Mouse (Mus musculus) lung, postnatal 36 days (tissue): Measurements from ENCODE around the gene Anapc7.

Experiments
- DNase-seq: peaks from one replicate; pipeline ENCODE4 v3.0.0; 2022; ENCODE audit warnings: mixed read lengths

The Anapc7 gene

DNA sequence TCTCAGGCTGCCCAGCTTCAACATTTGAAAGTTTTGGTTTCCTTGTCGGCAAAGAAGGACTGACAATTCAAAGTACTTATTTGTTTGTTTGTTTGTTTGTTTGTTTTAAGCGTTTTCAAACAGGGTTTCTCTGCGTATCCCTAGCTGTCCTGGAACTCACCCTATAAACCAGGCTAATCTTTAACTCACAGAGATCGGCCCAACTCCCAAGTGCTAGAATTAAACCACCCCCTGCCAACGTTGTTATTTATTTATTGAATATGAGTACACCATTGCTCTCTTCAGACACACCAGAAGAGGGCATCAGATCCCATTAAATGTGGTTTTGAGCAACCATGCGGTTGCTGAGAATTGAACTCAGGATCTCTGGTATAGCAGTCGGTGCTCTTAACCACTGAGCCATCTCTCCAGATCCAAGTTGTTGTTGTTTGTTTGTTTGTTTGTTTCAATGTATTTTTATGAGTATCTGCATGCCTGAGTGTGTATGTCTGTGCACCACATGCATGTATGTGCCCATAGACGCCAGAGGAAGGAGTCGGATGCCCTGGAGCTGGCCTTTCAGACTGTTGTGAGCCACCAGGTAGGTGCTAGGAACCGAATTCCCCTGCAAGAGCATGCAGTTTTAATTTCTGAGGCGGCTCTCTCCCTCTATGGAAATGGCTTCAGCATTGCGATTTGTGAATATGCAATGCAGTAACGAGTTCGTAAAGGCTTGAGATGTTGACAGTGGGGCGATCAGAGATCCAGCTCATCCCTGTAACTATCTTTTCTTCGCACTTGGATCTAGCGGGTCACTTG is at the start of gene Anapc7:
TSS of gene Anapc7 (plus strand) at position 423 of the 798 bp plus-strand sequence.
- DNase-seq = no peak

DNA sequence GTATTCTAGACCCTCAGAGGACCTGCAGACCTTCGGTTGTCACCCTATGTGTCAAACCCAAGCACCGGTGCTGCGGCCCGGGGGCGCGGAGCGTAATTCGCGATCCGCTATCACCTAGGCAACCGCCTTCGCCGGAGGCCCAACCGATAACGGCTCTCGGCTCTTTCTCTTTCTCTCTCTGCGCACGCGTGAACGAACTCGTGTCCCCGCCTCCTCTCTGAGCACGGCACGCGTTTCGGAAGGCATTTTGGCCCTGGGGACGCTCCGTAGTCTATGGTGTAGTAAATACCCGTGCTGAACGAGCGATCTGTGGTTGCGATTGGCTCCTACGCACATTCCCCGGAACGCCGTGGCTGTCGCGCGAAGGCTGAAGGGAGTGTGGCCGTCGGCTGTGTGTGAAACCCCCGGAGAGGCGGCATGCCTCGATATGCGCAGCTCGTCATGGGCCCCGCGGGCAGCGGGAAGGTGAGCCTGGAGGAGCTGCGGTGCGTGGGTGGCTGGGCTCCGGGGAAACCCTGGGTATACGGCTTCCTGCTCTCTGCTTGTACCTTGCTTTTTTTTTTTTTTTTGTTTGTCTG is 49.2 kb upstream of the Anapc7 start, which contains the start of gene Fam216a:
TSS of gene Fam216a (minus strand) at position 173 of the 578 bp plus-strand sequence.
- peak; percentile 99 for DNase-seq

DNA sequence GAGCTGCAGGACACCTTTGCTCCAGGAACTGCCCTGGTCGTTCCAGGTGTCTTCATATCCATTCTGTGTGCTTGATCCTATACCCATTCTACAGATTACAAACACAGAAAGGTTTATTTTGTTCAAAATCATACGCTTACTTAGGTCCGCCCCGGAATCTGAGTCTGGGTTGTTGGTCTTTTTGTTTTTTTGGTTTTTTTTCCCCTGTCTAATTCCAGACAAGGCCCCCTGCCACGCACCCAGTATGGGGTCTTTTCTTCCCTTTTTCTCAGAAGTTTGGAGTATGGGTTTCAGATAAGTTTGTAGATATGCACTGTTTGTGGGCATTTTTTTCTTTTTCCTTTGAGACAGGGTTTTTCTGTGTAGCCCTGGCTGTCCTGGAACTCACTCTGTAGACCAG is 48.6 kb upstream of the Anapc7 start:
- no peak for DNase-seq

DNA sequence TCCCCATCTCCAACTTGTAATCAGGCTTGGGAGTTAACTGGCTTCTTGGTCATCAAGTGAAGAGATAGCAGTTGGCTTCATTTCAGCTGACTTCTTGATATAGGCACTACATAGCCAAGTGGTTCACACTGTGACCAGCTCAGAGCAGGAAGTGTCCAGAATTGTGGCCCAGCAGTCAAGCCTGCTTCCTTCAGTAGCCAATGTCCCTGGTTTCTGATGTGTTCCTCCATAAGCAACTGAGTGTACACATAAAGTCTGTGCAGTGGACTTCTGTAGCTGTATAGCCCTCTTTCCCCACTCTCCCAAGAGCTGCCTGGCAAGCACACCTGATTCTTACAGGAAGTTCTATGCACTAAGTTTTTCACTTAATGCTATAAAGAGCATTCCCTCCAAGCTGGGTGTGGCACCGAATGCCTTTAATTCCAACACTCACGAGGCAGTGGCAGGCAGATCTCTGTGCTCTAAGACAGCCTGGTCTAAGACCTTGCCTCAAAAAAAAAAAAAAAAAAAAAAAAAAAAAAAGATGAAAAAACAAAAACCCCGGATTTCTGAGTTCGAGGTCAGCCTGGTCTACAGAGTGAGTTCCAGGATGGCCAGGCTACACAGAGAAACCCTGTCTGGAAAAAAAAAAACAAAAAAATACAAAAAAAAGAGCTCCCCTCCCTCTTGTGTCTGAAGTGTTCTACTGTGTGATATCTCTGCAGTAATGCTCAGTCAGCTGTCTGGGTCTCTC is 44.2 kb upstream of the Anapc7 start:
- DNase-seq = no peak

DNA sequence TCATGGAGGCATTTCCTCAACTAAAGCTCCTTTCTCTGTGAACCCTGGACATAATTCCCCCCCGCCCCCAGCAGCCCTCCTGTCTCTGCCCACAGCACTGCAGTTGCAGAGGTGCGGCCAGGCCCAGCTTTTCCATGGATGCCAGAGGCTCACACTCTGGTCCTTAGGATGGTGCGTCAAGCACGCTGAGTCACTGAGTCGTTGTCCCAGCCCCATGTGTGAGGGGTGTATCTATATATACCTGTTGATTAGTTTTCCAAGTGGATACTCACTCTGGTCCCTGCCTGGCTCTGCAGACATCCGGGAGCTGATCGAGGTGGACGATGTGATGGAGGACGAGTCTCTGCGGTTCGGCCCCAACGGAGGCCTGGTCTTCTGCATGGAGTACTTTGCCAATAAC is 43.3 kb upstream of the Anapc7 start:
- no peak for DNase-seq

DNA sequence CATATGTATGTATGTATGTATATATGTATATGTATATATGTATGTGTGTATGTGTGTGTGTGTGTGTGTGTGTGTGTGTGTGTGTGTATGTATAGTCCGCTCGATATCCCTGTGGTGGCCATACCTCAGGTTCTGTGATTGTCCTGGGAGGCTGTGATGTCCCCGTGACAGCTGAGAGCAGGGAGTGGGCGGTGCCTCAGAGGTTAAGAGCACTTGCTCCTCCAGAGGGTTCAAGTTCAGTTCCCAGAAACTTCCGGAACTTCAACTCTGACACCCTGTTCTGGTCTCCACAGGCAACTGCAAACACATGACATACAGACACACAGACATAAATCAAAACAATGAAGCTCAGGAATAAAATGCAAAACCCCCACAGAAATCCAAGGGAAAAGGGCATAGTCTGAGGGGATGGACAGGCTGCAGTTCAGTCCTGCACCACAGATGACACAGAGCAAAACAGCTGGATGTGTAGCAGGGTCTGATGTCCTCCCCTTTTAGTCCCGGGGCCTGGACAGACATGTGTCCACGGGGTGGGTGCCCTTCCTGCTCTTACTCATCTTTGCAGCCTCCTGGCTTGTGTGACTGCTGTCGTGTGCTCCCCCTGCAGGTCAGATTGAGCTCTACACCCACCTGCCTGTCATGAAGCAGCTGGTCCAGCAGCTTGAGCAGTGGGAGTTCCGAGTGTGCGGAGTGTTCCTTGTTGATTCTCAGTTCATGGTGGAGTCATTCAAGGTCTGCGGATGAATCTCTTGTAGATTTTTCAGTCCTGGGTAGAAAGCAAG is 41.9 kb upstream of the Anapc7 start:
- DNase-seq = peak; percentile 86

DNA sequence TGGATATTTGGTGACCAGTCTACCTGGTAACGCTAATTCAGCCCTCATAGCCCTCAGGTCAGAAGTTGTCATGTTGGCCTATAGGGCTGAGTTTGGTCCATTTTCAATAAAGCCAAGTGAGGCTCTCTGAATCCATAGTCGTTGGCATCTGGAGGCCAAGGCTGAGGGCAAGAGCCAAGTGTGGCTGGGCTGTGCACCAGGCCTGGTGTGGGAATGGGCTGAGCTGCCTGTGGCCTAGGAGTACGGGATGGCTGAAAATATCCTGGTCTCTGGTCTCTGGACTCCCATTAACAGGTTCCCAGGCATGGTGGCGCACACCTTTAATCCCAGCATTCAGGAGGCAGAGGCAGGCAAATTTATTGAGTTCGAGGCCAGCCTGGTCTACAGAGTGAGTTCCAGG is 31.5 kb upstream of the Anapc7 start:
- DNase-seq = no peak

DNA sequence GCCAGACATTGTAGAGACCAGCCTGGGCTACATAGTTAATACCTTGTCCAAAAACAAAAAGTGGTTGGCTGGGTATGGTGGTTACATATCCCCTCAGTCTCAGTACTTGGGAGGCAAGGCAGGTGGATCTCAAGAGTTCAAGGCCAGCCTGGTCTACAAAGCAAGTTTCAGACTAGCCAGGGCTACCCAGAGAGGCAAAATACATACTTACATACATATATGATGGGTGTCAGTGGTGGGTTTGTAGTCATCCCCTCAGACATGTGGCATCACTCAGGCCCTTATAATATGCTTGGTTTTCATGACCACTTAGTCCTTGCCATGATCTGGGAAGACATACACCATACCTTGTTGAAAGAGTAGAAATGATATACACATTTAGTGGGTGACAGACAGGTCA is 30.8 kb upstream of the Anapc7 start:
- DNase-seq = no peak

DNA sequence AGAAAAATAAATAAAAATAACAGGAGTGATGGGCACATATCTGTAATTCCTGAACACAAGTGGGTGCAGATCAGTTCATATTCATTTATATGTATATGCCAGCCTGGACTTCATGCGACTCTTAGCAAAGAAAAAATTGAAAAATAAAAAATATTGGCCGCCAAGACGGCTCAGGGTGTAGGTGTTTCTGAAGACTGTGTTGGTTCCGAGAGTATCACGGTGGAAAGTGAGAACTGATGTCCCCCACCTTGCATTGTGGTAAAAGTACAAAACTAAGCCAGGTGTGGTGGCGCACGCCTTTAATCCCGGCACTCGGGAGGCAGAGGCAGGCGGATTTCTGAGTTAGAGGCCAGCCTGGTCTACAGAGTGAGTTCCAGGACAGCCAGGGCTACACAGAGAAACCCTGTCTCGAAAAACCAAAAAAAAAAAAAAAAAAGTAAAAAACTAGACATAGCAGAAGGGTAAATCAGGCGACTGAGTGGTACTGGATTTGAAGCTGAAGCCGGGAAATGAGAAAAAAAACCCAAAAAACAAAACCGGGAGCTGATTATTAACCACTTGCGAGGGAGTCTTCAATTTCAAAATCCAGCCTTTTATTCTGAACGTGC is 30.2 kb upstream of the Anapc7 start:
- no peak for DNase-seq

DNA sequence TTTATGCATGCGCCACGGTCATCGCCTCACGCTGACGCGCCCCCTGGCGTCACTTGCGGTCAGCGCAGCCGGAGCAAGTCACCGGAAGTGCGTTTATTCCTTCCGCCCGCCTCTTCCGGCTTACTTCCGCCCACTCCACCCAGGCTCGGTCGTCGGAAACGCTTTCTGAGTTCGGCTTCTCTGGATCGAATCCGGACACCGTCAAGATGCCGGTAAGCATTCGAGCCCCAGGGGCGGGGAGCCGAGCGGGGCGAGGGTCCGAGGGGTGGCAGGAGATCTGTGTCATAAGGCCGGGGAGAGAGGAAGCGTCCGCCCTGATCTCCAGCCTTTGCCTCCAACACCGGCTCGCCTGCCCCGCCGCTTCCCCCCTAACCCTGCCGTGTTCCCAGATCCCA is 29.7 kb upstream of the Anapc7 start, which contains the start of gene Arpc3:
TSS of gene Arpc3 (plus strand) at position 93 of the 395 bp plus-strand sequence.
- DNase-seq = peak; percentile 93

DNA sequence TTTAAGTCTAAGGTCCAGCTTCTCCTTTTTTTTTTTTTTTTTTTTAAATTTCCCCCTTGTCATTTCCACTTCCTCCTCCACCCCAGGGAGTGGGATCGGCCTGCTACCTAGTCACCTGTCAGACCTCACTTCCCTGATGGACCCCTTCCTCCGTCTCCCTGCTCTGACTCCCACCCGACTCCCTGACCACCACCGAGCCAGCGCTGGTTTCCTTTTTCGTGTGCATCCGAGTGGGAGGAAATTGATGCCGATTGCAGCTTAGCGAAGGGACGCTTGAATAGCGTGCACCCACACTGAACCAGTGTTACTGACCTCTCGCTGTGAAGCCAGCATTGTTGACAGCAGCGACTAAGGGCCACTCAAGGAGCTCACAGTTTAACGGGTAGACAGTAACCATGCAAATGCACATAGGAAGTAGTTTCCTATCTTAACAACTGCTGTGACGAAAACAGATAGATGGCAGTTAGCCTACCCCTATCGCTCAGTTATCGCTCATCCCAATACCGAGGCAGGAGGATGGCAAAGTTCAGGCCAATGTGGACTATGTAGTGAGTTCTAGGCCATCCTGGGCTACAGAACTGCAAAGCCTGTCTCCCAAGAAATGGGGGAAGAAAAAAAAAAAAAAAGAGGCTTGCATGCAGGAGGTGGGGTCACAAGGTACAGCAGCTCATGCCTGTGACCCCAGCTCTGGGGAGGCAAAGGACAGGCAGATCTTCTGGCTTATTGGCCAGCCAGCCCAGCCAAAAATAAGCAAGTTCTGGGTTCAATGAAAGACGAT is 29.1 kb upstream of the Anapc7 start:
- no peak for DNase-seq

DNA sequence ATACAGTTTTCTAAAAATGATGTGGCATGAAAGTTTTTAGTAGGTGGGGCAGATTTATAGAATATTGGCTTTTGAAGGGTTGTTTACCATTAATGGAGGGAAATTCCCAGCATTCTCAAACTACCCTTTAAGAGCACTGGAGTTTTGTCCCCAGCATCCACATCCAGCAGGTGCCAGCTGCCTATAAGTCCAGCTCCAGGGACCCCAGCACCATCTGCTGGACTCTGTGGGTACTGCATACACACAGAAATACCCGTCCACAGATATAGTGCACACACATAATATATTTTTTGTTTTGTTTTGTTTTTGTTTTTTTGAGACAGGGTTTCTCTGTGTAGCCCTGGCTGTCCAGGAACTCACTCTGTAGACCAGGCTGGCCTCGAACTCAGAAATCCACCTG is 27.6 kb upstream of the Anapc7 start:
- DNase-seq = peak; percentile 90

DNA sequence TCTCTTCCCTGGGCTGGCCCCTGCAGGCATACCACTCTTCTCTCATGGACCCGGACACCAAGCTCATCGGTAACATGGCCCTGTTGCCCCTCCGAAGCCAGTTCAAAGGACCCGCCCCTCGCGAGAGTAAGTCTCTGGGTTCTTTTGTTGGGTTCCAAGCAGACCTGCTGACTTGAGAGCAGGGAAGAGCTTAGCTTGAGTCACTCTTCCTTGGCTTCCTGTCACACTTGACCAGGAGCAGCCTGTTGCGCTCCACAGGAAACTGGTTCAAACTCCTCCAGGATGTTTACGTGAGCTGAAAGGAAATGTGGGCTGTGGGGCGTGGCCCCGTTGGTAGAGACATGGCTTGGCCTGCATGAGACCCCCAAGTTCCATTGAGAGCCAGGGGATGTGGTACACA is 24.7 kb upstream of the Anapc7 start:
- peak; percentile 88 for DNase-seq

DNA sequence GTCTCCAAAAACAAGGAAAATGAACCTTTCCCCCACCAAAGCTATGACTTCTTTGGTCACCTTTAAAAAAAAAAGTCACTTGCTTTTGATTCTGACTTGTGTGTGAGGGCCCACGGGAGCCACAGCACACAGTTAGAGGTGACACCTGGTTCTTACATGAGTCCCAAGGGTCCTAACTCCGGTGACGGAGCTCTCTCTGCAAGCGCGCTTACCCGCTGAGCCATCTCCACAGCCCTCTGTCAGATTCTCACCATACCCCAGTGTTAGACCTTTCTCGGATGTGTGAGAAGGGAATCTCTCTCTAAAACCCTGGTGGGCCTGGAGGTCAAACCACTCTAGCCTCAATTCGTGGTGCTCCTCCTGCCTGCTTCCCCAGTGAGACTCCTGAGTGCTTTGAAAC is 24.0 kb upstream of the Anapc7 start:
- no peak for DNase-seq

DNA sequence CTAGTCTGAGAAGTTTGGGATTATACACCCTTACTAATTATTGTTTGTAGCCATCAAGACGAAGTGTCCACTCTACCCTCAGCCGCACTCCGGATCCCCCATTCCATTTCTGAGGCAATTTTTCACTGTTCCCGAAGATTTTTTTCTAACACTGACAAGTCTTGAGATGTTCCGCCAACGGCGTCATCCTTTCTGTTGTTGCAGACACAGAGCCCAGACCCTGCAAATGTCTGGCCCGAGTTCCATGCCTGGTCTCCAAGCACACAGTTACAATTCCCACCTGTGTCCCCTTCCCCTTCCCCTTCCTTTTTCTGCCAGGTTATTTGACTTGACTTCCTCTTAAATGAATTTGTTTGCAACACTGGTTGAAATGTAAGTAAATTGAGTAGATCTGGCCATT is 21.6 kb upstream of the Anapc7 start:
- no peak for DNase-seq

DNA sequence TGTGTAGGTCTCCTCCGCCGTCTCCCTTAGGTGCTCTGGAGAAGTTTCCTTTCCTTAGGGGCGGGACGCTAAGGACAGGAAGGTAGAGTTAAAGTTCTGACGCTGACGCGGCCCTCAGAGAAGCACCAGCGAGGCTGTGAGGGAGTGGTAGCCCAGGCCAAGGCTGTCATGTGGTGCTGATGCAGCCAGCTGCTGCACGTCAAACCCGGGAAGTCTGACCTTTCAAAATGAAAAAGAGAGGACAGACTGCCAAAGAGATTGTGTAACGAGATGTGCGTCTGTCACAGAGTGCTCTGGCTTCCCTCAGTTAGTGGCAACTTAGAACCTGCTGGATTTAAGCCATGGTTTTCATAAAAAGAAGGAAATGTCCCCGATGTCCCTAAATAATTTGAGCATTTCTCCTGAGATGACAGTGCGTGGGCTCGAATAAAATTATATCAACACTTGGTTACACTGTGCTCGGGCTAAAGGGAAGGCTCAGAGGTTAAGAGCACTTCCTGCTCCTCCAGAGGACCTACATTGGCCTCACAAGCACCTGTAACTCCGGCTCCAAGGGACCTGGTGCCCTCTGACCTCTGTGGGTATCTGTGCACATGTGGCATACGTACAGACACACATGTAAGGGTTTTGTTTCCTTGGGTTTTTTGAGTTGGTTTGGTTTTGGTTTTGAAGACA is 20.7 kb upstream of the Anapc7 start:
- DNase-seq = peak; percentile 83

DNA sequence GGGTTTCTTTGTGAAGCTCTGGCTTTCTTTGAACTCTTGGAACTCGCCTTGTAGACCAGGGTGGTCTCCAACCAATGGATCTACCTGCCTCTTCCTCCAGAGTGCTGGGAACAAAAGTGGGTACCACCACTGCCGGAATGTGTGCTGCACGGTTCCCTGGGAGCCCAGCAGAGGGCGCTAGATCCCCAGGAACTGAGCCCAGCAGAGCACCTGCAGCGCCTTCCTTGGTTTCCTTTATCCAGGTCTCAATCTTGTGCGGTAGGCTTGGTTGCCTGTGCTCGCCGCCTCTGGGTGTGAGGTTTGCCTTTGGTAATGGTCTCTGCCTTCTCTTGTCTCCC is 20.2 kb upstream of the Anapc7 start:
- DNase-seq = peak; percentile 73

DNA sequence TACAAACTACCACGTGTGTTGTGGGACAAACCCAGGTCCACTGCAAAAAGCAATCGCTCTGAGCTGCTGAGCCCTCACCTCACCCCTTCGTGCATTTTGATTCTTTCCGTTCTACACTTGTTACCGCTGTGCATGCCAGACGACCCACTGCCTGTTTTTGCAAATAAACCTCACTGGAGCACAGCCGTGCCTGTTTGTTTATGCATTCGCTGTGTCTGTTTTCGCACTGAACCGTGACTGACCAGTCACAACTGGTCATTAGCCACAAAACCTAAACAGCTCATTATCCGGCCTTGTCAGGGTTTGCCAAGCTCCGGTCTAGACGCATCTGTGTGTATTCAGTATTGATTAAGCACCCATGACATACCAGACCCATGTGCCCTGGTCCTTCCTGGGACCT is 19.3 kb upstream of the Anapc7 start:
- DNase-seq = no peak

DNA sequence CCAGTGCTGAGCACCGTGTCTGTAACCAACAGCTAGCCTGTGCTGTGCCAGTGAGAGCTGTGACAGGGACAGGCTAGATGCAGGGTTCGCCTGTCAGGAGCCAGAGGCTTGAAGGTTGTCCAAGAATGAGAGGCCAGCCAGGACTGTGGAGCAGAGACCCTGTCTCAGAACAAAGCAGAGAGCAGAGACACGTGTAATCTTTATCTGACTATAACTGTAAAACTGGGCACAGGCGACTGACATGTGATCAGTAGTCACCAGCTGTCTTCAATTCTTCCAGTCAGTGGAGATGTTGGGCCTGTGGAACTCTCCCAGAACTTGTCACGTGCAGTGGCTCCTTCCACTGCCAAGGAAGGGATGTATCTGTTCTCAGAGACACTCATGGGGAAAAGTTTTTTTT is 18.7 kb upstream of the Anapc7 start:
- peak; percentile 67 for DNase-seq

DNA sequence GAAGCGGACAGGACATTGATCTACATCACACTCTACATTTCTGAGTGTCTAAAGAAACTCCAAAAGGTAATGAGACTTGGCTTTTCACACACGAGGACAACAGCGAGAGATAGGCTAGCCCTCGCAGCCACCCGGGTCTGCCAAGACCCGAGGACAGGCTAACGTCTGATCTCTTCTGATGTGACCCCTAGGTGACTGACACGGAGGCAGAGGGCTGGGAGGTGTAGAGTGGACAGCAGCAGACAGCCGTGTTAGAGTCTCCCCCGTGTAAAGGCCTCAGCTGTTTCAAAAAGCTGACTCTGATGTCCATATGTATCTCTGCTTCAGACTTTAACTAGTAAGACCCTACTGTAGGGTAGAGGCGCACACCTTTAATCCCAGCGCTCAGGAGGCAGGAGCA is 18.1 kb upstream of the Anapc7 start:
- DNase-seq = no peak

DNA sequence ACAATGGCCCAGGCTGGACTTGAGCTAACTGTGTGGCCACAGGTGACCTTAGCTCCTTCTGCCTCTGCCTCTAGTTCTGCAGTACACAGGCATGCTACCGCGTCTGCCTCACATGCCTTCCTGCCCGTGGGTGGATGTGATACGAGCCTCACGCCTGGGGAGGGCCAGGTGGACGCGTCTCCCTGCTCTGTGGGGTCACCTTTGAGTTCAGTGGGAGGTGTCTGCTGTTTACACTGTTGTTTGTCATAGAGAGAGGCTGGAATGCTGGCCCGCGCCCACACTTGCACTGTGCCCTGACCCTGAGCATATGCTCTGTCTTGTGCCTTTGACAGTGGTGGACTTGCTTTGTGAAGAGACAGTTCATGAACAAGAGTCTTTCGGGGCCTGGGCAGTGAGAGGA is 16.0 kb upstream of the Anapc7 start:
- no peak for DNase-seq
